Mouse (Mus musculus) midbrain, postnatal 0 days (tissue): Measurements from ENCODE around the gene Ranbp17. TPM values are rescaled to one million over a fixed set of nuclear protein-coding genes. Genes with fewer than 3 reads are reported as not detected.
A peak's percentile ranks its signal among the peaks of the same experiment; 100 is the strongest.

Source experiments
- ATAC-seq: fragments of 200-750 bp; cut with Nextera tagmentation; 2 replicates; pipeline ENCODE4 v1.8.0; 2017; ENCODE audit warnings: moderate number of reproducible peaks, mild to moderate bottlenecking, moderate TSS enrichment, moderate library complexity; ENCODE audit not compliant: low FRiP score
- DNase-seq: peaks from one replicate; pipeline ENCODE4 v3.0.0-alpha.2; 2015; ENCODE audit warnings: low spot score
- H3K27ac ChIP-seq: fragments of 300-500 bp; sonication (generic); 2 replicates; pipeline ENCODE4 v1.5.1; 2014; ENCODE audit warnings: low read depth, mild to moderate bottlenecking, low read length, mixed read lengths
- H3K27me3 ChIP-seq: fragments of 300-500 bp; sonication (generic); 2 replicates; pipeline ENCODE4 v1.6.1; 2014; ENCODE audit warnings: low read length, control low read depth, mixed read lengths; ENCODE audit not compliant: insufficient read depth
- H3K36me3 ChIP-seq: fragments of 300-500 bp; sonication (generic); 2 replicates; pipeline ENCODE4 v1.6.1; 2014; ENCODE audit warnings: low read length, control low read depth, mixed read lengths; ENCODE audit not compliant: insufficient read depth
- H3K4me1 ChIP-seq: fragments of 300-500 bp; sonication (generic); 2 replicates; pipeline ENCODE4 v1.6.1; 2014; ENCODE audit warnings: mild to moderate bottlenecking, control low read depth, antibody characterized with exemption, low read length, mixed read lengths; ENCODE audit not compliant: insufficient read depth
- H3K4me2 ChIP-seq: fragments of 300-500 bp; sonication (generic); 2 replicates; pipeline ENCODE4 v1.6.1; 2014; ENCODE audit warnings: low read depth, mild to moderate bottlenecking, low read length, mixed read lengths; ENCODE audit not compliant: poor library complexity, severe bottlenecking
- H3K4me3 ChIP-seq: fragments of 300-500 bp; sonication (generic); 2 replicates; pipeline ENCODE4 v1.5.1; 2014; ENCODE audit warnings: low read depth, mild to moderate bottlenecking, low read length, moderate library complexity
- H3K9ac ChIP-seq: fragments of 300-500 bp; sonication (generic); replicated peaks from 2 replicates; pipeline ENCODE4 v1.6.1; 2014; ENCODE audit warnings: mild to moderate bottlenecking, low read length, moderate library complexity, mixed read lengths; ENCODE audit not compliant: poor library complexity, severe bottlenecking
- H3K9me3 ChIP-seq: fragments of 300-500 bp; sonication (generic); 2 replicates; pipeline ENCODE4 v1.6.1; 2016; ENCODE audit warnings: low read length, control low read depth
- CTCF ChIP-seq: IDR thresholded peaks from 2 replicates; pipeline ENCODE4 v1.5.1; 2016; ENCODE audit warnings: antibody characterized with exemption, mild to moderate bottlenecking
- WGBS: fragments of 180-500 bp; shearing (Covaris S2); extraction: QIAGEN DNeasy Blood & Tissue Kit; methylation state at CpG from one replicate; pipeline ENCODE4 v1.1.7; 2014; 5-methylcytosine and 5-hydroxymethylcytosine counted together
- polyA plus RNA-seq: library from polyadenylated mRNA; unstranded; fragments of >200 nt; fragmentation: Nextera tagmentation; extraction: Ambion mirVana; gene quantifications from 2 replicates; pipeline ENCODE4 v1.2.1, GENCODE M21; 2015
- total RNA-seq: library from RNA; depleted of rRNA; stranded (reverse); fragments of >200 nt; gene quantifications from 2 replicates; pipeline ENCODE4 v1.2.3, GENCODE M21; 2014

Ranbp17 gene
- total and polyA plus RNA-seq, 2 experiments from 2014 or later: 5.0 to 7.8 TPM

DNA sequence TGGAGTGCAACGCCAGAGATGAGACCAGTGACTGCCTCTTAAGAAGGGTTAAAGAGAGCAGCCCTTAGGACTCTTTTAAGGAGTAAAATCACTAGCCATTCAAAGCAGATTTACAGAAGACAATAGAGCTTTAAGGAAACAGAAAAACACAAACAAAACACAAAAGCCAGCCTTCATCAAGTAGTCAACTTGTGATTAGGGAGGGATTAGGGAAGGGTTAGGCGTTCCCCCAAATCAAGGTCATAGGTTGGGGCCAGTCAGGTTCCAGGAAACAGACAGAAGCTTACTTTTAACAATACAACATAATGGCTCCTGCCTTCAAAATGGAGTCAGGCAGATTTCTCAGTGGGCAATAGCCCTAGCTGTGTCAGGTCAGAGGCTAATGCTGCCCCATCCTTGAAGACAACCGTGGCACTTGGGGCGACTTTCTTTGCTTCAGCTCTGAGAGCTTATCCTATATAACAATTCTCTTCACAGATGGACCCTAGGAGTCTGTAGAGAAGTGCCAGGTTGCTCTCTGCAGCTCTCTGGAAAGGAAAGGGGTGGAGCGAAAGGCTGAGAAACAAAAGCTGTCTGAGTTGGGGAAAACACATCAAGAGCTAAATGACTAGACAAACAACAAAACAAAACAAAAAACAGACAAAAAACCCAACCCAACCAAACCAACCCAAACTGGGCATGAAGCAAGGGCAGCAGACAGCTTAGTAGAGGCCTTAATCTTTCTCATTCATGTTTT, 24.0 kb upstream of the Ranbp17 start:
- TF ChIP-seq CTCF: no peak
- DNase-seq: no peak
- ATAC-seq: no peak
- no peaks in the 10 kb centered on the region for H3K9me3 ChIP-seq
- no peak overlapping the region for H3K4me2 ChIP-seq
- no peaks in the 10 kb centered on the region for H3K27me3 ChIP-seq
- no peaks in the 10 kb centered on the region for H3K4me1 ChIP-seq
- WGBS: 44% methylated on average over 5 of the region's 5 CpGs
- H3K4me3 ChIP-seq: no peak overlapping the region
- no peaks in the 10 kb centered on the region for H3K36me3 ChIP-seq
- no peak overlapping the region for H3K9ac ChIP-seq
- H3K27ac ChIP-seq: no peak overlapping the region

DNA sequence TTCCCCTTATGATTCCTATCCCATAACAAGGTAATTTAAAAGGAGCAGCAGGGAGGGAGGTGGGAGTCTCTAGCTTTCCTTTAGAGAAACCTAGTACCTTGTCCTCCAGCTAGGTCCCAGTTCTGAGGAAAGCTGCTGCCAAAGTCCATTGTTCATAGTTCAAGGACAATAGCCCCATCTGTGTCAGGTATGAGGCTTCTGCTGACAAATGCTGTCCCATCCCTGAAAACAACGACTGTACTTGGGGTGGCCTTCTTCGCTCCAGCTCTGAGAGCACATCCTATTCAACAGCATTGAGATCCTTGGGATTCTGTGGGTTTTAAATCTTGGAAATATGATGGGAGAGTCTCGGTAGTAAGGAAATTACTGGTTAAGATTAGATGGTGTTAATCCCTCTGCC, 23.1 kb upstream of the Ranbp17 start:
- H3K36me3 ChIP-seq: no peaks in the 10 kb centered on the region
- no peaks in the 10 kb centered on the region for H3K4me1 ChIP-seq
- no peak for ATAC-seq
- no peaks in the 10 kb centered on the region for H3K27me3 ChIP-seq
- H3K9ac ChIP-seq: no peak overlapping the region
- no peak overlapping the region for H3K4me3 ChIP-seq
- no peak for TF ChIP-seq CTCF
- DNase-seq: no peak
- H3K27ac ChIP-seq: no peak overlapping the region
- WGBS: 81% methylated on average over 3 of the region's 3 CpGs
- H3K9me3 ChIP-seq: no peaks in the 10 kb centered on the region
- H3K4me2 ChIP-seq: no peak overlapping the region

DNA sequence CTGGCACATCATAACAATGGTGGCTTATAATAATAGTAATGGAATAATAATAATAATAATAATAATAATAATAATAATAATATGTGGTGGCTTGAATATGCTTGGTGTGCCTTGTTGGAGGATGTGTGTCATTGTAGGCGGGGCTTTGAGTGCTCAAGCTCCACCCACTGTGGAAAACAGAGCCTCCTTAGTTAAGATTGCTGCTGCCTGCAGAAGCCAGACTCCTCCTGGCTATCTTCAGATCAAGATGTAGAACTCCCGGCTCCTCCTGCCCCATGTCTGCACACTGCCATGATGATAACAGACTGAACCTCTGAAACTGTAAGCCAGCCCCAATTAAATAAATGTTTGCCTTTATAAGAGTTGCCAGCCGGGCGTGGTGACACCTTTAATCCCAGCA, 21.0 kb upstream of the Ranbp17 start:
- DNase-seq (no peak), ATAC-seq (no peak)
- no peak overlapping the region for H3K9ac ChIP-seq
- no peak for TF ChIP-seq CTCF
- no peaks in the 10 kb centered on the region for H3K9me3 ChIP-seq
- no peaks in the 10 kb centered on the region for H3K4me1 ChIP-seq
- no peaks in the 10 kb centered on the region for H3K27me3 ChIP-seq
- no peak overlapping the region for H3K4me2 ChIP-seq
- H3K27ac ChIP-seq: no peak overlapping the region
- no peak overlapping the region for H3K4me3 ChIP-seq
- H3K36me3 ChIP-seq: no peaks in the 10 kb centered on the region
- WGBS: 97% methylated on average over 4 of the region's 4 CpGs

DNA sequence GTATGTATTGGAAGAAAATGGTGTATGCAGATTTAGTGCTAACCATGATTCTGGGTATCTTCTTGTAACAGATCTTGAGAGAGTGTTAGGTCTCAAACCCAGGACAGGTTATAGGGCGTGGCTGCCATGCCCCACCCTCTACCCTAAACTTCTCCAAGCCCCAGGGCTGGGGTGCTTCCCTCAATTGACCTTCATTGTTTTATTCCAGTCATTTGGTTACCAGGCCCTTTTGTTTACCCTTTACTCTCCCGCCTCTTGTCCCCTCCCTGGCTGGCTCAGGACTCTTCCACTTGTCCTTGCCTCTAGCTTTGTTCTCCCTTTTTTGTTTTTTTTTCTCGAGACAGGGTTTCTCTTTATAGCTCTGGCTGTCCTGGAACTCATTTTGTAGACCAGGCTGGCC, 20.0 kb upstream of the Ranbp17 start:
- ATAC-seq (no peak), DNase-seq (no peak)
- Histone ChIP-seq H3K9ac (no peak overlapping the region), H3K4me2 (no peak overlapping the region), H3K9me3 (no peaks in the 10 kb centered on the region), H3K36me3 (no peaks in the 10 kb centered on the region), H3K4me3 (no peak overlapping the region), H3K27ac (no peak overlapping the region), H3K4me1 (no peaks in the 10 kb centered on the region), H3K27me3 (no peaks in the 10 kb centered on the region)
- TF ChIP-seq CTCF: no peak
- WGBS: 65% methylated on average over 3 of the region's 3 CpGs

DNA sequence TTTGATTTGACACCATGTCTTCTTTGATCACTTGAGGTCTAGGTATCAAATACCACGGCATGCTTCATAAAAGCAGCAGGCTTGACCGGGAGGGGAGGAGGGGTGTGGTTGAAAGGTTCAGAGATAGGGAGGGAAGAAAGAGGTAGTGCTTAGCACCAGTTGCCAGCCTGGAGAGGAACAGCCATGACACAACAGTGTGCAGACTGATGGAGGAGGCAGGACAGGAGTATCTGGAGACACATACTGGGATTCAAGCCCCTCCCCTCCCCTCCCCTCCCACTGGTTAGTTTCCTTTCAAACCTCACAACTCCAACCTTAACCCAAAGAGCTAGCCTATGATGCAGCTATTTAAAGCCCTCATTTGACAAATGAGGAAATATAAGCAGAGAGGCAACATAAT, 16.0 kb upstream of the Ranbp17 start:
- Histone ChIP-seq H3K27me3 (no peaks in the 10 kb centered on the region), H3K4me2 (no peak overlapping the region), H3K27ac (no peak overlapping the region), H3K9ac (no peak overlapping the region), H3K4me3 (no peak overlapping the region), H3K4me1 (no peaks in the 10 kb centered on the region), H3K9me3 (no peaks in the 10 kb centered on the region), H3K36me3 (no peaks in the 10 kb centered on the region)
- no peak for TF ChIP-seq CTCF
- ATAC-seq (no peak), DNase-seq (no peak)
- WGBS: 71% methylated on average over 2 of the region's 2 CpGs

DNA sequence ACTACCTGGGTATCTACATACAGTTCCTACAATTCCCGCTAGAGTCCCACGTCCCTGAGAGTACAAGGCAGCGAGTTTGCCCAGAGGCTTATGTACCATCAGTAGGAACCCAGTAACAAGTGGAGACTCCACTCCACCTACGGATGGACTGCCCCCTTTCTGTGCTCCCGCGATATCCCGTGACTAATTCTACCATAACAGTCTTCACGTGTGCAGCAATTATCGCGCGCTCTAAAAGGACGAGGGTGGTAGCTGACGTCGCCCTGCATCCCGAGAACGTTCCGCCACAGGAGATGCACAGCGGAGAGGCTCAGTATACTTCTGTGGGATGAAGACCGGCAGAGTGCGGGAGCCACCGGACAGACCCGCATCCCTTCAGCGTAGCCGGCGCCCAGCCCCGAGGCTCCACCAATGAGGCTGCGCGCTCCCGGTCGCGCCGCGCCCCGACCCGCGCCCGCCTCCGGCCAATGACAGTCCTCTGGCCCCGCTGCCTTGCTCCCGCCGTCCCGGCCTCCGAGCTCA, 631 bp downstream of the Ranbp17 start:
- DNase-seq: peak; percentile 87
- under 1% methylated on average over 33 of the region's 43 CpGs for WGBS

More for the DNA sequence above, 631 bp downstream of the Ranbp17 start:
- Histone ChIP-seq H3K27me3 (no peaks in the 10 kb centered on the region), H3K4me1 (0 out of 2 replicates have a peak, but pooled peaks cover 3% of the 10 kb centered on the region), H3K27ac (peak overlapping the region; percentile 83), H3K4me2 (peak overlapping the region; percentile 69), H3K4me3 (peak overlapping the region; percentile 81), H3K36me3 (no peaks in the 10 kb centered on the region), H3K9me3 (no peaks in the 10 kb centered on the region), H3K9ac (peak overlapping the region; percentile 95)
- peak; percentile 69 for TF ChIP-seq CTCF
- ATAC-seq: peak; percentile 94
